Mouse (Mus musculus): ENCODE measurements around the gene Utp3. TPM values are rescaled to one million over a fixed set of nuclear protein-coding genes. Genes with fewer than 3 reads are reported as not detected.

The Utp3 gene
- polyA plus RNA-seq (2014; fragmentation: Nextera tagmentation; extraction: Ambion mirVana), result 32.8 and 46.5 TPM in 2 replicates

GRCm38 (mm10) chr5:88554086-88554886, at the start of gene Utp3:
Gene Utp3, plus strand, starts transcription at chr5:88554462.
- H3K4me3 ChIP-seq (ENCODE audit: low read depth, low read length), result peak within 1 kb of the TSS; percentile 86
- H3K9ac ChIP-seq (ENCODE audit: low read length), result peak within 1 kb of the TSS; percentile 88
- H3K9me3 ChIP-seq (replicated peaks; ENCODE audit: control insufficient read depth, low read length), result no peaks in the 10 kb centered on the region
- peak within 1 kb of the TSS; percentile 89 for H3K27ac ChIP-seq (ENCODE audit: low read depth, low read length)
- H3K4me2 ChIP-seq (ENCODE audit: low read length), result peak within 1 kb of the TSS; percentile 84
- peak; percentile 97 for ATAC-seq
- peak; percentile 99 for DNase-seq (ENCODE audit: low spot score)
- H3K36me3 ChIP-seq (ENCODE audit: control insufficient read depth, insufficient read depth, low read length), result 0 out of 2 replicates have a peak, but pooled peaks cover 11% of the 10 kb centered on the region
- WGBS, result under 1% methylated on average over 64 of the region's 76 CpGs
- H3K4me1 ChIP-seq (ENCODE audit: control insufficient read depth, insufficient read depth, low read length), result peaks cover 18% of the 10 kb centered on the region
- H3K27me3 ChIP-seq (replicated peaks; ENCODE audit: control insufficient read depth, insufficient read depth, low read length), result no peaks in the 10 kb centered on the region

GRCm38 (mm10) chr5:88508555-88508954, 45.7 kb upstream of the Utp3 start:
- H3K27ac ChIP-seq (ENCODE audit: low read depth, low read length), result no peak overlapping the region
- no peaks in the 10 kb centered on the region for H3K27me3 ChIP-seq (replicated peaks; ENCODE audit: control insufficient read depth, insufficient read depth, low read length)
- no peaks in the 10 kb centered on the region for H3K4me1 ChIP-seq (ENCODE audit: control insufficient read depth, insufficient read depth, low read length)
- no peaks in the 10 kb centered on the region for H3K9me3 ChIP-seq (replicated peaks; ENCODE audit: control insufficient read depth, low read length)
- no peak overlapping the region for H3K4me2 ChIP-seq (ENCODE audit: low read length)
- ATAC-seq (no peak), DNase-seq (ENCODE audit: low spot score) (no peak)
- H3K9ac ChIP-seq (ENCODE audit: low read length), result no peak overlapping the region
- WGBS, result 78% methylated on average over 1 of the region's 1 CpGs
- H3K36me3 ChIP-seq (ENCODE audit: control insufficient read depth, insufficient read depth, low read length), result no peaks in the 10 kb centered on the region
- H3K4me3 ChIP-seq (ENCODE audit: low read depth, low read length), result no peak overlapping the region

GRCm38 (mm10) chr5:88508990-88509389, 45.3 kb upstream of the Utp3 start:
- Histone ChIP-seq H3K9ac (ENCODE audit: low read length) (no peak overlapping the region), H3K9me3 (replicated peaks; ENCODE audit: control insufficient read depth, low read length) (no peaks in the 10 kb centered on the region), H3K27me3 (replicated peaks; ENCODE audit: control insufficient read depth, insufficient read depth, low read length) (no peaks in the 10 kb centered on the region), H3K36me3 (ENCODE audit: control insufficient read depth, insufficient read depth, low read length) (no peaks in the 10 kb centered on the region), H3K4me2 (ENCODE audit: low read length) (no peak overlapping the region), H3K4me1 (ENCODE audit: control insufficient read depth, insufficient read depth, low read length) (no peaks in the 10 kb centered on the region), H3K4me3 (ENCODE audit: low read depth, low read length) (no peak overlapping the region), H3K27ac (ENCODE audit: low read depth, low read length) (no peak overlapping the region)
- no peak for ATAC-seq
- DNase-seq (ENCODE audit: low spot score), result no peak
- WGBS, result 86% methylated on average over 1 of the region's 1 CpGs

- 9% methylated on average over 2 of the region's 2 CpGs for WGBS
Measured at GRCm38 (mm10) chr5:88519232-88519631, 35.0 kb upstream of the Utp3 start.

GRCm38 (mm10) chr5:88527657-88528056, 26.6 kb upstream of the Utp3 start, which contains the start of gene Jchain:
Gene Jchain, minus strand, starts transcription at chr5:88527891.
- Histone ChIP-seq H3K36me3 (ENCODE audit: control insufficient read depth, insufficient read depth, low read length) (no peaks in the 10 kb centered on the region), H3K4me3 (ENCODE audit: low read depth, low read length) (no peak within 1 kb of the TSS), H3K27ac (ENCODE audit: low read depth, low read length) (no peak within 1 kb of the TSS), H3K9ac (ENCODE audit: low read length) (no peak within 1 kb of the TSS), H3K4me1 (ENCODE audit: control insufficient read depth, insufficient read depth, low read length) (no peaks in the 10 kb centered on the region), H3K4me2 (ENCODE audit: low read length) (no peak within 1 kb of the TSS), H3K9me3 (replicated peaks; ENCODE audit: control insufficient read depth, low read length) (no peaks in the 10 kb centered on the region), H3K27me3 (replicated peaks; ENCODE audit: control insufficient read depth, insufficient read depth, low read length) (no peaks in the 10 kb centered on the region)
- DNase-seq (ENCODE audit: low spot score) (no peak), ATAC-seq (no peak)
- 90% methylated on average over 3 of the region's 3 CpGs for WGBS

More at GRCm38 (mm10) chr5:88519232-88519631, 35.0 kb upstream of the Utp3 start:
- Histone ChIP-seq H3K9ac (ENCODE audit: low read length) (no peak overlapping the region), H3K4me1 (ENCODE audit: control insufficient read depth, insufficient read depth, low read length) (no peaks in the 10 kb centered on the region), H3K27ac (ENCODE audit: low read depth, low read length) (no peak overlapping the region), H3K9me3 (replicated peaks; ENCODE audit: control insufficient read depth, low read length) (no peaks in the 10 kb centered on the region), H3K36me3 (ENCODE audit: control insufficient read depth, insufficient read depth, low read length) (no peaks in the 10 kb centered on the region), H3K4me3 (ENCODE audit: low read depth, low read length) (no peak overlapping the region), H3K4me2 (ENCODE audit: low read length) (no peak overlapping the region), H3K27me3 (replicated peaks; ENCODE audit: control insufficient read depth, insufficient read depth, low read length) (no peaks in the 10 kb centered on the region)
- ATAC-seq (peak; percentile 60; the same call in 1 of the 2 replicates), DNase-seq (ENCODE audit: low spot score) (peak; percentile 77)

GRCm38 (mm10) chr5:88530908-88531307, 23.4 kb upstream of the Utp3 start:
- 65% methylated on average over 1 of the region's 1 CpGs for WGBS
- DNase-seq (ENCODE audit: low spot score) (no peak), ATAC-seq (no peak)
- Histone ChIP-seq H3K9ac (ENCODE audit: low read length) (no peak overlapping the region), H3K4me1 (ENCODE audit: control insufficient read depth, insufficient read depth, low read length) (no peaks in the 10 kb centered on the region), H3K4me2 (ENCODE audit: low read length) (no peak overlapping the region), H3K27me3 (replicated peaks; ENCODE audit: control insufficient read depth, insufficient read depth, low read length) (no peaks in the 10 kb centered on the region), H3K27ac (ENCODE audit: low read depth, low read length) (no peak overlapping the region), H3K36me3 (ENCODE audit: control insufficient read depth, insufficient read depth, low read length) (no peaks in the 10 kb centered on the region), H3K9me3 (replicated peaks; ENCODE audit: control insufficient read depth, low read length) (no peaks in the 10 kb centered on the region), H3K4me3 (ENCODE audit: low read depth, low read length) (no peak overlapping the region)

DNA sequence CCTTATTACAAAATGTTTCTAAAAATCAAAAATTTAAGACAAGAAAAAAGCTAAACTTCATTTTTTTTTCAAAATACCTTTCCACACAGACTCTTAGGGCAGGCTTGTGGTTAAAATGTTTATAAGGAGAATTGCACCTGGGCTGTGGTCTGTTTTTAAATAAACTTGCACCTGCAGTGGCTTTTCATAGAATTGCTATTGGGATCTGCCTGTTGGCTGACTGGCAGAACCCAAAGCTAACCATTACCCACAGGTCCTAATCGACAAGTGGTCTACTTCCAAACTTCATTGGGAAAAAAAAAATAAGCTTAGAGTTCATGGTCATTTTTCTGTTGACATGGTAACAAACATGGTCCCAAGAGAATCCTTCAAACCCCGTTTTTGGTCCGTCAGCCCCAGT, 19.6 kb upstream of the Utp3 start:
- Histone ChIP-seq H3K4me3 (ENCODE audit: low read depth, low read length) (no peak overlapping the region), H3K27ac (ENCODE audit: low read depth, low read length) (no peak overlapping the region), H3K4me1 (ENCODE audit: control insufficient read depth, insufficient read depth, low read length) (no peaks in the 10 kb centered on the region), H3K36me3 (ENCODE audit: control insufficient read depth, insufficient read depth, low read length) (no peaks in the 10 kb centered on the region), H3K9me3 (replicated peaks; ENCODE audit: control insufficient read depth, low read length) (no peaks in the 10 kb centered on the region), H3K4me2 (ENCODE audit: low read length) (no peak overlapping the region), H3K27me3 (replicated peaks; ENCODE audit: control insufficient read depth, insufficient read depth, low read length) (no peaks in the 10 kb centered on the region), H3K9ac (ENCODE audit: low read length) (no peak overlapping the region)
- no peak for ATAC-seq
- 84% methylated on average over 3 of the region's 3 CpGs for WGBS
- DNase-seq (ENCODE audit: low spot score), result no peak

DNA sequence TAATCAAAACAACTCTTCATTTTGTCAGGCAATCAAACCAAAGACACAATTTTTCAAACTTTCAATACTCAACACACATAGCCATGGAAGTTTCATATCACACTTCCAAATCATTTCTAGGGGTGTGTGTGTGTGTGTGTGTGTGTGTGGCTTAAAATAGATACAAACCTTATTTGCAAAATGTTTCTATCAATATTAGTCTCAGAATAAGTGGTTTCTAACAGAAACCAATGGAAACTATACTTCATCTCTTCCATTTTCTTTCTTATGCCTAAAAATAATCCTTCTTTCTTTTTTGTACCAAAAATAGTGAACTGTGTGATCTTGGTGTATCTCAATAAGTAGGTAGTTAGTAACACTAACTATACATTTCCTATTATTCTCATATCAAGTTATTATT, 13.4 kb upstream of the Utp3 start:
- no peak for DNase-seq (ENCODE audit: low spot score)
- Histone ChIP-seq H3K4me2 (ENCODE audit: low read length) (no peak overlapping the region), H3K27ac (ENCODE audit: low read depth, low read length) (no peak overlapping the region), H3K9ac (ENCODE audit: low read length) (no peak overlapping the region), H3K4me1 (ENCODE audit: control insufficient read depth, insufficient read depth, low read length) (no peaks in the 10 kb centered on the region), H3K36me3 (ENCODE audit: control insufficient read depth, insufficient read depth, low read length) (no peaks in the 10 kb centered on the region), H3K27me3 (replicated peaks; ENCODE audit: control insufficient read depth, insufficient read depth, low read length) (no peaks in the 10 kb centered on the region), H3K9me3 (replicated peaks; ENCODE audit: control insufficient read depth, low read length) (no peaks in the 10 kb centered on the region), H3K4me3 (ENCODE audit: low read depth, low read length) (no peak overlapping the region)
- no peak for ATAC-seq

- 59% methylated on average over 5 of the region's 5 CpGs for WGBS
- no peak overlapping the region for H3K9ac ChIP-seq (ENCODE audit: low read length)
- H3K27ac ChIP-seq (ENCODE audit: low read depth, low read length), result no peak overlapping the region
- H3K9me3 ChIP-seq (replicated peaks; ENCODE audit: control insufficient read depth, low read length), result no peaks in the 10 kb centered on the region
- H3K36me3 ChIP-seq (ENCODE audit: control insufficient read depth, insufficient read depth, low read length), result no peaks in the 10 kb centered on the region
- H3K4me1 ChIP-seq (ENCODE audit: control insufficient read depth, insufficient read depth, low read length), result no peaks in the 10 kb centered on the region
- peak; percentile 77 for ATAC-seq
- no peak overlapping the region for H3K4me2 ChIP-seq (ENCODE audit: low read length)
- DNase-seq (ENCODE audit: low spot score), result peak; percentile 70
- H3K4me3 ChIP-seq (ENCODE audit: low read depth, low read length), result no peak overlapping the region
- no peaks in the 10 kb centered on the region for H3K27me3 ChIP-seq (replicated peaks; ENCODE audit: control insufficient read depth, insufficient read depth, low read length)
Measured at GRCm38 (mm10) chr5:88542651-88543282, 11.5 kb upstream of the Utp3 start.

All from forebrain, embryonic 14.5 days (tissue).